Mouse (Mus musculus) E14TG2a.4 (cell line): Measurements from ENCODE around the gene Upk3a.

Source experiments
- CTCF ChIP-seq: conservative IDR thresholded peaks from 2 replicates; pipeline ENCODE4 v1.5.1; 2014; ENCODE audit warnings: low read length
- NANOG ChIP-seq: IDR thresholded peaks from 2 replicates; pipeline ENCODE4 v1.6.1; 2014; ENCODE audit warnings: borderline replicate concordance, low read length, mixed read lengths
- POU5F1 ChIP-seq: IDR thresholded peaks from 2 replicates; pipeline ENCODE4 v1.6.1; 2014; ENCODE audit warnings: low read length, borderline replicate concordance

GRCm38 (mm10) chr15:84999911-85000310, 17.0 kb upstream of the Upk3a start:
- TF ChIP-seq CTCF (no peak), POU5F1 (no peak), NANOG (no peak)
